Mouse (Mus musculus): ENCODE measurements at regions not wholly inside any gene's neighbourhood (a gene's known extent, or its start where the extent isn't known, plus 50 kb on each side); places are given as distances from the start of the nearest gene placed in this dataset.
"Not testable (repeated sequence)": the region's sequence is repeated elsewhere in the genome, so short reads cannot be mapped to it uniquely, and the experiment has no call there.

DNA sequence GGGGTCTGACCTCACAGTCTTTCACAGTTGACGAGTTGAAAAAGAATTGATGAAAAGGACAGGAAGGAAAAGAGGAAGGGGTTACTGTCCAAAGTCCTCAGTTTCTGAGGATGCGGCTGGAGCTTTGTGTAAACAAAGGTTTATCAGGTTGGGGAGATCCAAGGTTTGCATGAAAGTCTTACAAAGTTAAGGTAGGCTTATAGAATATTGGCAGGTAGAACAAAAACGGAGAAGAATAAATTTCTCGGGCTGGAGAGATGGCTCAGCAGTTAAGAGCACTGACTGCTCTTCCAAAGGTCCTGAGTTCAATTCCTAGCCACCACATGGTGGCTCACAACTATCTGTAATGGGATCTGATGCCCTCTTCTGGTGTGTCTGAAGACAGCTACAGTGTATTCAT lies 60.9 kb upstream of the Acpp start:
- not testable (repeated sequence) for DNase-seq (ENCODE audit: low spot score in 2 of 2)

DNA sequence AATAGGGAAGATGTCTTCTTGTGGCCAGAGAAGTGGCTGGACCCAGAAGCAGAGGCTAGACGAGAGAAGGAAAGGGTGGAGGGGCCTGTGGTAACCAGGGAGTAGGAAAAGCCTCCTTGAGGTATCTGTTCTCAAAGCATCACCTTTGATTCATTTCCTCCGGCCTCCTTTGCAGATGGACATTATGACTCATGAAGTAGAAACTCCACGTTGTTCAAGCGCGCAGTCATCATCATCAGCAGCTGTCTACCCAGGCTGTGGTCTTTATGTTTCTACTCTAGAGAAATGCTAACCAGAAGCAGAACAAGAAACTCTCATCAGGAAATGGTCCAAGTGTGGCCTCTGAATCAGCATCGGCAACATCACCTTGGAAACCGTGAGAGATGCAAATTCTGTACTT lies 50.3 kb upstream of the Acpp start:
- no peak for DNase-seq (ENCODE audit: low spot score in 2 of 2)

All from right cerebral cortex, postnatal 10 days (tissue).